Mouse (Mus musculus): ENCODE measurements at regions not wholly inside any gene's neighbourhood (a gene's known extent, or its start where the extent isn't known, plus 50 kb on each side); places are given as distances from the start of the nearest gene placed in this dataset.
A peak's percentile ranks its signal among the peaks of the same experiment; 100 is the strongest.

DNA sequence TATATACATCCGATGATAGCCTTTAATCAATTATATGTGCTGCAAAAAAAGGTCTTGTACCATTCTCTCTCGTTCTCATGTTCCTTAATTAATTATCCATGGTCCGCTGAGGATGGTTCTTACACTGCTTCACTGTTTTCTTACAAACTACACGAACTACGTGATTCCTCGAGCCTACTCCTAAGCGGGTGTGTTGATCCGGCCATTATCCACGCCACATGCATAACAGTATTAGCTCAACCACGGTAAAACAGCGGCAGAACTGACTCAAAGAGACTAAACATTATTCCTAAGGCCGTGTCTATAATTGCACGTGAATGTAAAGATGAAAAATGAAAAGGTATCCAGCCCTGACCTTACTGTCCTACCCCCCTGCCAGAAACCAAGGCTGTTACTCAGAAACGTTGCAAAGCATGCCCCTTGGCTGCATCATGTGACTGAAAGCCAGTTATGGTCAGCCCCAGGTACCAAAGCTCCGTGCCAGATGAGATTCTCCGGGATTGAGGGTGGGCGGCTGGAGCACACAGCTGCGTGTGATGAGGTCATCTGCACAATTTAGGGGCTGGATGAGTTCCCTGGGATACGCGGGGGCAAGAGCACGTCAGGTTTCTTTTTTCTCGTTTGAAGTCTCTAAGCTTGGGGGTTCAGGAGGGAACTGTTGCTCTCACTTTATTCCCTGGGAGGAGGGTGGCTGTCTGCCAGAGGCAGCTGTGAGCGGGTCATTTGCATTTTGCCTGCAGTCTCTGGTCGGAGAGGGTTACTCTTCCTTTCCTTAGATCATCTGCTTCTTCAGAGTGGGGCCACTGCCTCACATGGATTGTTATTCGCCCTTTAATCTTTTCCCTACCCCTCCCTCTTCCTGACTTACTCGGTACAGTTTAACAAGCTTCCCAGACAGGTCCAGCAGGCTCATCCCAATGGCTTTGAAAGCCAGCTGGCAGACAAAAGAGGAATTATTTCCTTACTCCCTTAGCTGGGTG is 384.9 kb downstream of the Mllt3 start:
- Histone ChIP-seq H3K36me3 (replicated peaks; ENCODE audit: insufficient read depth, low read length) (no peaks in the 10 kb centered on the region), H3K4me2 (ENCODE audit: low read depth, low read length) (peak overlapping the region; percentile 51), H3K27ac (ENCODE audit: low read depth) (no peak overlapping the region), H3K9ac (replicated peaks) (no peak overlapping the region), H3K27me3 (ENCODE audit: insufficient read depth, low read length) (no peaks in the 10 kb centered on the region), H3K9me3 (ENCODE audit: low read length) (no peaks in the 10 kb centered on the region), H3K4me1 (ENCODE audit: insufficient read depth) (0 out of 2 replicates have a peak, but pooled peaks cover 2% of the 10 kb centered on the region), H3K4me3 (ENCODE audit: low read depth, low read length) (no peak overlapping the region)
- peak; percentile 15 for DNase-seq
- ATAC-seq = no peak
- 24% methylated on average over 26 of the region's 26 CpGs for WGBS (ENCODE audit: insufficient replicate concordance)
- TF ChIP-seq EP300 (IDR thresholded peaks at IDR 0.05; ENCODE audit: low read depth) (no peak), CTCF (IDR thresholded peaks at IDR 0.05; ENCODE audit: low read depth) (no peak)

DNA sequence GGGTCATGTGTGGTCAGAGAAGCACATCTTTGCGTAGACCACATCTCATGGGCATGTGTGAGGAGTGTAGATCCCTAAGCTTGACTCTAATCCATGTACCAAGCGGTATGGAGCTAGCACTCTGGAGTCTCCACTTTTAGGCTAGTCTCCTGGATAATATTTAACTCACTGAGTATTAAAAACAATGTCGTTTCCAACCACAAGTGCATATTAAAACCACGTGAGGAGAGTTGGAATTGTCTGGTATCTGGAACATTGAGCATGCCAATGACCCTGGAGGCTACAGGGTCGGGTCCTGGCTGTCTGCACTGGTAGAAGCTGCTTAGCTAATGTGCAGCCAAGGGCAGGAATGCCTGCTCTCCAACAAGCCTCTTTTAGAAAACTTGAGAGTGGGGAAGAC is 391.2 kb downstream of the Mllt3 start:
- DNase-seq (no peak), ATAC-seq (no peak)
- no peaks in the 10 kb centered on the region for H3K27me3 ChIP-seq (ENCODE audit: insufficient read depth, low read length)
- no peak overlapping the region for H3K27ac ChIP-seq (ENCODE audit: low read depth)
- H3K36me3 ChIP-seq (replicated peaks; ENCODE audit: insufficient read depth, low read length) = no peaks in the 10 kb centered on the region
- no peak for TF ChIP-seq EP300 (IDR thresholded peaks at IDR 0.05; ENCODE audit: low read depth)
- no peak for TF ChIP-seq CTCF (IDR thresholded peaks at IDR 0.05; ENCODE audit: low read depth)
- no peaks in the 10 kb centered on the region for H3K9me3 ChIP-seq (ENCODE audit: low read length)
- no peak overlapping the region for H3K4me2 ChIP-seq (ENCODE audit: low read depth, low read length)
- H3K9ac ChIP-seq (replicated peaks) = no peak overlapping the region
- H3K4me3 ChIP-seq (ENCODE audit: low read depth, low read length) = no peak overlapping the region
- no peaks in the 10 kb centered on the region for H3K4me1 ChIP-seq (ENCODE audit: insufficient read depth)
- WGBS (ENCODE audit: insufficient replicate concordance) = 69% methylated on average over 5 of the region's 5 CpGs

DNA sequence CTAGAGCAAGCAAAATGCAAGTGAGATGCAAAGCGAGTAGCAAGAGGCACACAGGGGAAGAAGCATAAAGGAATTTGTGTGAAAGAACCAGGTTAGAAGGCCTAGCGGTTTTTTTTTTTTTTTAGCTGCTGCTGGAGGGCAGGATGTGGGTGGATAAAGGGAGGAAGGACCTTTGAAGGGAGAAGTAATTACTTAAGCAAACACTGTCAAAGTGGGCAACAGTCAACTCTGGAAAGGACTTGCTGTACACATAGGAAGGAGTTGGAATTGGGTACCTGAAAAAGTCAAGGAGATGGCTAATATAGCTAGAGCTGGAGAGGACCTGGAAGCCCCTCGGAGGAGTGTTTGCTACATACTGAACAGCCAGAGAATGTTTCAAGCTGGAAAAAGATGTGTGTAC is 391.6 kb downstream of the Mllt3 start:
- ATAC-seq (no peak), DNase-seq (no peak)

DNA sequence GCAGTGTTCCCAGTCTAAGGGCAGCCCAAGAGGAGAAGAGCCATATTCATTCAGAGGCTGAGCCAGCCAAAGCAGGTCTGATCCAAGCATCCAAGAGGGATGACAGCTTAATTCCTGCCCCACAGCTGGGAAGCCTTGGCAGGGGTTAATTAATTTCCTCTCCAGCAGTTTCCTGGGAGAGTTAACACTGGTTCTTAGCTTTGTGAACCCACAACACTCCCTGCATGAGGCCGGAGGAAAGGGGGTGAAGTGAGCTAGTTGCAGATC is 394.9 kb downstream of the Mllt3 start:
- DNase-seq (no peak), ATAC-seq (no peak)
- no peak overlapping the region for H3K4me3 ChIP-seq (ENCODE audit: low read depth, low read length)
- 53% methylated on average over 1 of the region's 1 CpGs for WGBS (ENCODE audit: insufficient replicate concordance)
- H3K4me2 ChIP-seq (ENCODE audit: low read depth, low read length) = no peak overlapping the region
- TF ChIP-seq EP300 (IDR thresholded peaks at IDR 0.05; ENCODE audit: low read depth) (no peak), CTCF (IDR thresholded peaks at IDR 0.05; ENCODE audit: low read depth) (no peak)
- no peaks in the 10 kb centered on the region for H3K36me3 ChIP-seq (replicated peaks; ENCODE audit: insufficient read depth, low read length)
- H3K4me1 ChIP-seq (ENCODE audit: insufficient read depth) = no peaks in the 10 kb centered on the region
- no peak overlapping the region for H3K9ac ChIP-seq (replicated peaks)
- no peaks in the 10 kb centered on the region for H3K27me3 ChIP-seq (ENCODE audit: insufficient read depth, low read length)
- no peaks in the 10 kb centered on the region for H3K9me3 ChIP-seq (ENCODE audit: low read length)
- no peak overlapping the region for H3K27ac ChIP-seq (ENCODE audit: low read depth)

More for the DNA sequence above, 391.6 kb downstream of the Mllt3 start:
- Histone ChIP-seq H3K27me3 (ENCODE audit: insufficient read depth, low read length) (no peaks in the 10 kb centered on the region), H3K4me2 (ENCODE audit: low read depth, low read length) (no peak overlapping the region), H3K9me3 (ENCODE audit: low read length) (no peaks in the 10 kb centered on the region), H3K4me1 (ENCODE audit: insufficient read depth) (no peaks in the 10 kb centered on the region), H3K9ac (replicated peaks) (no peak overlapping the region), H3K4me3 (ENCODE audit: low read depth, low read length) (no peak overlapping the region), H3K27ac (ENCODE audit: low read depth) (no peak overlapping the region), H3K36me3 (replicated peaks; ENCODE audit: insufficient read depth, low read length) (no peaks in the 10 kb centered on the region)
- no peak for TF ChIP-seq CTCF (IDR thresholded peaks at IDR 0.05; ENCODE audit: low read depth)
- TF ChIP-seq EP300 (IDR thresholded peaks at IDR 0.05; ENCODE audit: low read depth) = no peak
- WGBS (ENCODE audit: insufficient replicate concordance) = 53% methylated on average over 3 of the region's 3 CpGs

DNA sequence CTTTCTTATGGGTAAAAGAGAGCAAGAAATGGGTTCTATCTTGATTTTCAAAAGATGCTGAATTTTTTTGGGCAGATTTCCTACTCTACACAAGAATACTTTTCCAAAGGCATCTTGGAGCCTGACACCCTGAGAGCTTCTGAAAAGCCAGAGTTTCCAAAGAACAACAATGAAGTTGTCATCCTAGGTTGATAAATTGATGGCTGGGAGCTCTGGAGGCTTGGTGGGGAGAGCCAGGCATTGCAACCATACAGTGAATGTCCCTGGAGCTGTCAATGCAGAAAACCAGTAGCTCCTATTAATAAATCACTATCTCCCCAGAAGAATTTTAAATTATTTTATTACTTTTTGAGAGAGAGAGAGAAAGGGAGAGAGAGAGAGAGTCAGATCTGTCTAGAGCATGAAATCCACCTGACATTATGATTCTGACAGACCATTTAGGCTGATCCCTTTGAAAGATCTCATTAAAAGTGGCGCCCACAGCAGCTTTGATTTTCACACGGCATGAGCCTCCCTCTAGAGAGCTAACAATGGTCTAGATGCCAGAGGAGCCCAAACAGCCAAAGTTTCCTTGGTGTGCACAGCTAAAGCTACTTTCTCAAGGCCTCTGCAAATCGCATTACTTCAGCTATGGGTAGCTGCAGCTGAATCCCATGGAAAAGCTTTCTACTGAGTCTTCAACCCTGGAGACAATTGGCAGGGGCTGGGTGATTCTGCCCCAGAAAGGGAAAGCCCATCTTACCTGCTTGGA is 395.4 kb downstream of the Mllt3 start:
- TF ChIP-seq EP300 (IDR thresholded peaks at IDR 0.05; ENCODE audit: low read depth) (no peak), CTCF (IDR thresholded peaks at IDR 0.05; ENCODE audit: low read depth) (no peak)
- no peak for ATAC-seq
- Histone ChIP-seq H3K4me2 (ENCODE audit: low read depth, low read length) (no peak overlapping the region), H3K36me3 (replicated peaks; ENCODE audit: insufficient read depth, low read length) (no peaks in the 10 kb centered on the region), H3K27me3 (ENCODE audit: insufficient read depth, low read length) (no peaks in the 10 kb centered on the region), H3K4me1 (ENCODE audit: insufficient read depth) (no peaks in the 10 kb centered on the region), H3K9ac (replicated peaks) (no peak overlapping the region), H3K4me3 (ENCODE audit: low read depth, low read length) (no peak overlapping the region), H3K27ac (ENCODE audit: low read depth) (no peak overlapping the region), H3K9me3 (ENCODE audit: low read length) (no peaks in the 10 kb centered on the region)
- DNase-seq = no peak
- 69% methylated on average over 3 of the region's 3 CpGs for WGBS (ENCODE audit: insufficient replicate concordance)

DNA sequence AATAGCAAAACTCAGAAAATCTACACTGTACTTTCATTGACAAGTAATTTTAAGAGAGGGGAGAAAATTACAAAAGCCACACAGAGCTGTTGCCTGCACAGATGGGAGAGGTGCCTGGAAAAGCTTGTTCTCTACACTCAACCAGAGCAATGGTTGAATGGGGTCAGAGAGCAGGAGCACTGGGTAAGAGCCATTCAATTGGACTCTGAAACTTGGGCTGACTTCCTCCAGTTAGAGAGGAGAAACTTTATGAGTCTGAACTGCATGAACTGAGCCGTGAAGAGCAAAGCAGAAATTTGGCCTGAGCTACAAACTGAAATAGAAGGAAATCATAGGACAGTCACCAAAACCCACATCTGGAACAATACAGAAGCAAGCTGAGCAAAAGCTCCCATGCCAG is 380.8 kb upstream of the Slc24a2 start:
- H3K27me3 ChIP-seq (ENCODE audit: insufficient read depth, low read length) = no peaks in the 10 kb centered on the region
- no peaks in the 10 kb centered on the region for H3K4me1 ChIP-seq (ENCODE audit: insufficient read depth)
- H3K36me3 ChIP-seq (replicated peaks; ENCODE audit: insufficient read depth, low read length) = no peaks in the 10 kb centered on the region
- ATAC-seq (no peak), DNase-seq (no peak)
- no peak overlapping the region for H3K27ac ChIP-seq (ENCODE audit: low read depth)
- no peak overlapping the region for H3K4me3 ChIP-seq (ENCODE audit: low read depth, low read length)
- 72% methylated on average over 1 of the region's 1 CpGs for WGBS (ENCODE audit: insufficient replicate concordance)
- no peak overlapping the region for H3K4me2 ChIP-seq (ENCODE audit: low read depth, low read length)
- H3K9ac ChIP-seq (replicated peaks) = no peak overlapping the region
- H3K9me3 ChIP-seq (ENCODE audit: low read length) = no peaks in the 10 kb centered on the region
- no peak for TF ChIP-seq CTCF (IDR thresholded peaks at IDR 0.05; ENCODE audit: low read depth)
- TF ChIP-seq EP300 (IDR thresholded peaks at IDR 0.05; ENCODE audit: low read depth) = no peak

Measured in liver, postnatal 0 days (tissue).